Mouse (Mus musculus) adrenal gland (tissue): Measurements from ENCODE around the gene Ssna1.

ENCODE experiments used
- intact Hi-C: fragments of 180-260 bp; cut with DNase I; formaldehyde crosslinking; loops from one replicate; pipeline ENCODE4 v1.15.1; 2025

The Ssna1 gene

GRCm38 (mm10) chr2:25234551-25235220 lies 37.6 kb downstream of the Ssna1 start:
- intact Hi-C loops: no loop called here

DNA sequence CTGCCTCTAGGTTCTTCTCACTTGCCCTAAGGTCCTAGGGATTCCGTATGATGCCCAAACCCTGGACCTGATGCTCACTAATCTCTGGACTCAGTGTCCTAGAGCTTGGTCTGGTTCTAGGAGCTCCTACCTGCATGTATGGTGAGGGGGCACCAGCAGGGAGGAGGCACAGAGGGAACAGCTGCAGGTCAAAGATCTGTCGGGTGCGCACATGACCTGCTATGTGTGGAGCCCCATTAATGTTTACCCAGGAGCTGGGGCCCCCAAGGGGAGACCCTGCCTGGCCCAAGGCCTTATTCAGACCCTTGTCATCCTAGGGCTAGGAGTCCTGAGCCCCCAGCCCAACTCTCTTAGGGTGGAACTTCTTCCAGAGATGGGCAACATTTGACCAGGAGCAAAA lies 38.2 kb downstream of the Ssna1 start, which contains the start of gene Slc34a3:
Gene Slc34a3 (minus strand): TSS at position 315 of the 400 bp plus-strand sequence.
- intact Hi-C loops: no loop called here

DNA sequence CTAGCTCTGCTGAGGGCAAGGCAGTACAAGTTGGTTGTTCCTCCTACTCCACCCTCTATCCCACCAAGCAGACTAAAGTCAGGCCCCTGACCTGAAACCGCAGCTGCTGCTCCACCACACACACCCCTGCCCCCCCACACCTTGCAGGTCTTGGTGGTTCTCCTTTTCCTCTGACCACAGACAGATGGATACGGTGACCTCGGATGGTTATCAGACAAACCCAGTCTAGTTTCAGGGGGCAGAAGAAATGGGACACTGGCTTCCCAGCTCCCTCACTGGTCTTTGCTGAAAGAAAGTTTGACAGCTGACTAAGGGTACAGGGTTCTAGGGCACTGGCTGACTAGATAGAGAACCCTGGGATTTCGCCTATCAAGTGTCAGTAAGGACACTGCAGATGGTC lies 38.8 kb downstream of the Ssna1 start:
- intact Hi-C loops: no loop called here

GRCm38 (mm10) chr2:25231038-25231437 lies 41.2 kb downstream of the Ssna1 start:
- intact Hi-C loops: no loop called here

DNA sequence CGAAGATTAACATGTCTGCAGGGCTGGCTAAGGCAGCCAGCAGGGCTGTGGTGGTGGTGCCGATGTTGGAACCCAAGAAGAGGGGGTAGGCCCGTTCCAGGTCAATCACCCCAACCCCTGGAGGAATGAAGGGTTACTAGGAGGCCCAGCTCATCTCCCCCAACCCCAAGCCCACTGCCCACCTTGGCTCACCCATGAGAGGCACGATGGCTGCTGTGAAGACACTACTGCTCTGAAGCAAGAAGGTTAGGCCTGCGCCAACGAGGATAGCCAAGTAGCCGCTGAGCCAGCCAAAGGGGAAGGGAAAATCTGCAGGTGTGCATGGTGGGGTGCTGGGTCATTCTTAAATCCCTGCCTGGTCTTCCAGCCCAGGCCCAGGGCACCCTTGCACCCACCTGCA lies 41.7 kb downstream of the Ssna1 start:
- intact Hi-C loops: no loop called here

GRCm38 (mm10) chr2:25229582-25229981 lies 42.7 kb downstream of the Ssna1 start:
- intact Hi-C loops: no loop called here

GRCm38 (mm10) chr2:25228995-25229530 lies 43.2 kb downstream of the Ssna1 start:
- intact Hi-C loops: loop anchor here (1.0 kb wide), 1 partner anchor 36 kb away; no protein-coding TSS in a partner anchor

DNA sequence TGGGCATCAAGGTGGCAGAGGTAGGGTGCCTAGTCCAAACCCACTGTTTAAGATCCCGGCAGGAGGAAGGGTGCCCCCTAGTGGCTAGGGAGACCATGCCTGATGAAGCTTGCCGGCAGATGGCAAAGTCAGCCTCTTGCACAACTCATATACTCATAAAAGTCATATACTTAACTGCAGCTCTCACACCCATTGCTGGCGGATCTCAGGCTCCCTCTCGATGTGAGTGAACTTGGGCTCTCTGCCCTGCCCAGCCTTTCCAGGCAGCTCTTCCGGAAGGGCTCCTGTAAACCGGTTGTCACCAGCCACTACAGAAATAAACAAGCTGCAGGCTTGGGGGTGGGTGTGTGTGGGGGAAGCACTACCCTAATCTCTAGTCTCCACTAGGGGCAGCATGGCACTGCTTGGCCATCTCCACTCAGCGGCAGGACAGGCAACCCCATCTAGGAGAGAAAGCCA lies 43.8 kb downstream of the Ssna1 start:
- intact Hi-C loops: loop anchor here (1.0 kb wide), 1 partner anchor 35 kb away; no protein-coding TSS in a partner anchor

- intact Hi-C loops: no loop called here
Measured at GRCm38 (mm10) chr2:25227406-25227805, 44.8 kb downstream of the Ssna1 start.

DNA sequence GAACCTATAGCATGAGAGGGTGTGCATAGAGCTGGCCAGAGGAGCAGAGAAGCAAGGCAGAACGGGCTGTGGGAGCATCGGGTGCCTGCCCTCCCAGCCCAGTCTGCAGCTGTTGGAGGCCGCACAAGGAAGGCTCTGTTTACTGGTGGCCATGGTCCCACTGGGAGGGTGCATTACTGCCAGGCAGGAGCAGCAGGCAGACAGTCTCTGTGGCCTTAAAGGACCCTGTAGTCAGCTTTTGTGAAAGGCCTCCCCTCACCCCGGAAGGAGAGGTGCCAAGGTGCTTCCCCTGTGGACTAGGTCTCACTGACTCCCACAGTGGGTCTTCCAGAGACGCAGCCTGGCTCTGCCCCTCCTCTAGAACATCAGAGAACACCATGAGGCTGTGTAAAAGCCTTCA lies 45.4 kb downstream of the Ssna1 start:
- intact Hi-C loops: no loop called here

DNA sequence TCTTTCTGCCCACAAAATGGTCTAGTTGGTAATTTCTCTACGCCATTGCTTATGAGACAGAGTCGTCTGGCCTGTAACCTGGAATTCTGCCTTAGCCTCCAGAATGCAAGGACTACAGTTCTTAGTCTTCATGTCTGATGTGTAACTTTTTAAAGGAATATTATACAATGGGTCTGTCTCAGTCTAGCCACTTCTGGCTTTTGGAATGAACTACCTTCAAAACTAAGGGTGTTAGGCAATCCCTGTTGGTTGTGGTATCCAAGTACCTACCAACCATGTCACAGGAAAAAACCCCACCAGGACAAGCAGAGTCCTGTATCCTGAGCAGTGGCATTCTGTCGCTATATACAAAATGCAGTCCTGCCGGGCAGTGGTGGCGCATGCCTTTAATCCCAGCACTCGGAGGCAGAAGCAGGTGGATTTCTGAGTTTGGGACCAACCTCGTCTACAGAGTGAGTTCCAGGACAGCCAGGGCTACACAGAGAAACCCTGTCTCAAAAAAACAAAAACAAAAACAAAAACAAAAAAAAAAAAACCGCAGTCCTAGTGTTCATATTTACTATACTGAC lies 46.3 kb downstream of the Ssna1 start:
- intact Hi-C loops: no loop called here

DNA sequence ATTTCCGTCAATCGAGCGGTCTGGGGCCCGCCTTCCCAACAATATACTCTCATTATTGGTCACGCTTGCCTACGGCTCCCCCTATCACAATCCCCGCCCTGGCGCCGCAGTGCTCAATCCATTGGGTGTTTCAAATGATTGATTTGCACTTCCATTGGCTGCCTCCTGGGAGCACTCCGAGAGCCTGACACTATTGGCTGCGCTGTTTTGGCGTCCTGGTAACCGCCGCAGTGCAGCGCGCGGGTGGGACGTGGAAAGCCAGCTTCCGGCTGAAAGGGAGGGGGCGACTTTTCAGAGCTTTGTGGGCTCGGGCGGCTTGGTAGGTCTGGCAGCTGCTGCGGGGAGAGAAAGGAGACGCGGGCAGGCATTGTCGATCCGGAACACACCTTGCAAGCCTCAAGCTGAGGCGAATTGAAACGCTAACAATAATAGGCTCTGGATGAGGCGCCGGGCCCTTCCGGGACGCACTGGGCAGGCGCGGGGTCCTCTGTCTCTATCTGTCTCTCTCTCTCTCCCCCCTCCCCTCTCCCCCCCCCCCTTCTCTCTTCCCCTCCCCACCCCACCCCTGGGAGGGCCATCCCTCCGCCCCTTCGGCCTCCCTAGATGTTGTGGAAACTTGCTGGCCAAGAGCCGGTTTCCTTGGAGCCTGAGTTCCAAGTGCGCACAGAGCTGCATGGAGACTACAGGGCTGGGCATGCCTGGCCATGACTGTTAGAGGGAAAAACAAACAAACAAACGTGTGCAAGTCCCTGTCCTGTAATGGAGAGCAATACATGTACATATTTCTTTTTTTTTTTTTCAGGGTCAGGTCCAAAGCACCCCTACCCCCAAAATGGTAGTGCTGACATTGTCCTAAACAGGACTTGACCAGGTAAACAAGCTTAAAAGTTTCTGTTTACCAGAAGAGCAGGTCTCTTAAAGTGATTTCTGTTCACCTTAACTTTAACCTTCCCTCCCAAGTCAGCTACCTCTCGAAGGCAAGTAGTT lies 47.2 kb downstream of the Ssna1 start:
- intact Hi-C loops: no loop called here

DNA sequence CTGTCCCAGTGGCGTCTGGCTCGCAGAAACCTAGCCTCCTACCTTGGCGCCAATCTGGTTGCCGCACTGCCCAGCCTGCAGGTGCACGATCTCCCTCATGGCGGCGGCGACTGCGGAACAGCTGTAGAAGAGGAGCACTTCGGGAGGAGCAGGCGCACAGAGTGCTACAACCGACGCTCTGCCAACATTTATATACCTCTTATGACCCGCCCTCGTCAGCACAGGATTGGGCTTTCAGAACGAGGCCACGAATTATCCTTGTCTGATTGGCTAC lies 47.8 kb downstream of the Ssna1 start, which contains the start of gene Tubb4b:
Gene Tubb4b (minus strand): TSS at position 211 of the 274 bp plus-strand sequence.
- intact Hi-C loops: no loop called here

- intact Hi-C loops: no loop called here
Measured at GRCm38 (mm10) chr2:25223681-25224491, 48.4 kb downstream of the Ssna1 start.

GRCm38 (mm10) chr2:25221331-25221772 lies 50.9 kb downstream of the Ssna1 start:
- intact Hi-C loops: no loop called here
